9 mouse cellular contexts compared by ENCODE assay signal in the genomic region with DNA sequence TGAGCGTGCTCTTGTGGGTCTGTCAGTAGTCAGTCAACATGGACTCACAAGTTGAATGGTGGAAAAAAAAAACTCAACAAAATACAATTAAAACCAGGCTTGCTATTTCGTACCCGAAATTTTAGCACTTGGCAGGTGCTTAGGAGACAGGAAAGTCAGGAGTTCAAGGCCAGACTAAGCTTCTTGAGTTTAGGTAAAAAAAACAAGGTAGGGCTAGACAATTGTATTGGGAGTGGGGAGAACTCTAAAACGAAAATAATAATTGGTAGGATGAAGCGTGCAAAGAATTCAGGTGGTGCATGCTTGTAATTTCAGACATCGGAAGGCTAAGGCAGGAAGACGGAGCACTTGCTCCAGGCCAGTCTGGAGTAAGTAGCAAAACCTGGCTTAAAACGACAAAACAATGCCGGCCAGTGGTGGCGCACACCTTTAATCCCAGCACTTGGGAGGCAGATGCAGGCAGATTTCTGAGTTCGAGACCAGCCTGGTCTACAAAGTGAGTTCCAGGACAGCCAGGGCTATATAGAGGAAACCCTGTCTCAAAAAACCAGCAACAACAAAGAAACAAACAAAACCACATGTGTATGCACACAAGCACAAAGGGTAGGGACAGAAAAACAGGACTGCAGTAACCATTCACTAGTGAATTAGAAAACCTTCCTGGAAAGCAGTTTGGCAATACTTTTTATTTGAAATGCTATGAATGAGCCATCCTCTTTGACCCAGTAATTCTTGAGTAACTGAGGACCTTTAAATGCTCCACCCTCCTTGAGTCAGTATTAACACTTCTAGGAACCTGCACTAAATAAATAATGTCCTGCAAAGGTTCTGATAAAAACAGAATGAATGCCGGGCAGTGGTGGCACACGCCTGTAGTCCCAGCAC. TPM values are rescaled to one million over a fixed set of nuclear protein-coding genes. Genes with fewer than 3 reads are reported as not detected.
DNase-seq lines count a peak whose midpoint lies in the region; ATAC-seq lines count a peak whose summit lies in the region.
"Had no signal": no experiment of that assay in that cellular context is flagged by ENCODE, and none has a peak within 500 bp of the region (broad histone marks: within the 10 kb centered on the region; RNA-seq: fewer than 3 reads in every experiment).

No protein-coding gene starts in this region.

- no peak for ATAC-seq in cerebellum, adult (ENCODE audit: insufficient number of reproducible peaks, low FRiP score, low TSS enrichment)
- ATAC-seq in forebrain, embryonic 12.5 days (ENCODE audit: low FRiP score) = no peak
- no peak for ATAC-seq in liver, embryonic 15.5 days (ENCODE audit: insufficient read depth)
- no peak for ATAC-seq in granulocyte monocyte progenitor cell, adult 5-6 weeks (replicated peaks; ENCODE audit: poor library complexity, severe bottlenecking)
- ATAC-seq in erythroid progenitor cell, adult 5-6 weeks (replicated peaks; ENCODE audit: low FRiP score, poor library complexity, severe bottlenecking) = no peak

- 71% methylated on average over 13 of the region's 13 CpGs for WGBS in forebrain, embryonic 12.5 days
- WGBS in liver, embryonic 15.5 days (ENCODE audit: insufficient replicate concordance) = 59% methylated on average over 13 of the region's 13 CpGs

- intact Hi-C loops in left cerebral cortex, postnatal 4 days (cut with DNase I) = no loop called here

- H3K4me1 ChIP-seq in forebrain, embryonic 12.5 days = peaks cover 13% of the 10 kb centered on the region
- H3K4me1 ChIP-seq in liver, embryonic 15.5 days (replicated peaks) = peaks cover 34% of the 10 kb centered on the region

- peak overlapping the region; percentile 36; the same call in 1 of the 2 replicates for H3K9ac ChIP-seq in forebrain, embryonic 12.5 days
- H3K9ac ChIP-seq in liver, embryonic 15.5 days = no peak overlapping the region

- peak; percentile 61 for DNase-seq in cerebellum, adult 9-11 months
- peak; percentile 22 for DNase-seq in 3T3-L1 (ENCODE audit: low read depth, low spot score)
- no peak for DNase-seq in left cerebral cortex, postnatal 4 days

- H3K9me3 ChIP-seq in forebrain, embryonic 12.5 days = no peaks in the 10 kb centered on the region
- no peaks in the 10 kb centered on the region for H3K9me3 ChIP-seq in liver, embryonic 15.5 days (replicated peaks)

- peaks cover 14% of the 10 kb centered on the region for H3K36me3 ChIP-seq in forebrain, embryonic 12.5 days (replicated peaks)
- peaks cover 17% of the 10 kb centered on the region for H3K36me3 ChIP-seq in liver, embryonic 15.5 days (replicated peaks)

- H3K27ac ChIP-seq in forebrain, embryonic 12.5 days = peak overlapping the region; percentile 73
- H3K27ac ChIP-seq in liver, embryonic 15.5 days (replicated peaks) = peak overlapping the region; percentile 74

- H3K4me3 ChIP-seq in forebrain, embryonic 12.5 days (replicated peaks) = peak overlapping the region; percentile 72
- H3K4me3 ChIP-seq in liver, embryonic 15.5 days (replicated peaks) = peak overlapping the region; percentile 79

- no peaks in the 10 kb centered on the region; the same call in 1 of the 2 replicates for H3K27me3 ChIP-seq in forebrain, embryonic 12.5 days
- H3K27me3 ChIP-seq in liver, embryonic 15.5 days = no peaks in the 10 kb centered on the region

- H3K4me2 ChIP-seq in forebrain, embryonic 12.5 days = peak overlapping the region; percentile 48
- H3K4me2 ChIP-seq in liver, embryonic 15.5 days = peak overlapping the region; percentile 95

RNA-seq across cellular contexts. Expression of a gene that starts 1.0 kb away (rescaled TPM):
- 379 and 385 TPM in 2 replicates for polyA plus RNA-seq in forebrain, embryonic 12.5 days (2016; fragmentation: Nextera tagmentation; extraction: Ambion mirVana)
- polyA plus RNA-seq in liver, embryonic 15.5 days (2015; fragmentation: Nextera tagmentation; extraction: Ambion mirVana) = 466 and 500 TPM in 2 replicates
- 618 and 720 TPM in 2 replicates for total RNA-seq in granulocyte monocyte progenitor cell, adult 5-6 weeks (2014; fragmentation: Nextera tagmentation)
- 72.3 and 102 TPM in 2 replicates for total RNA-seq in granulocyte monocyte progenitor cell, adult 5-6 weeks (2017)
- 100 to 1,000 TPM; 349 to 390 TPM for total RNA-seq in left cerebral cortex, postnatal 4 days (2021)
- 98.9 and 122 TPM in 2 replicates for total RNA-seq in erythroid progenitor cell, adult 5-6 weeks (2015; ENCODE audit: low replicate concordance)
- 9.5 and 20.2 TPM in 2 replicates for total RNA-seq in erythroid progenitor cell, adult 5-6 weeks (2017; ENCODE audit: low replicate concordance)

RNA-seq across cellular contexts. Expression of a gene that starts 11.3 kb away (rescaled TPM):
- polyA plus RNA-seq in forebrain, embryonic 12.5 days (2016; fragmentation: Nextera tagmentation; extraction: Ambion mirVana) = 30.4 and 33.8 TPM in 2 replicates
- polyA plus RNA-seq in liver, embryonic 15.5 days (2015; fragmentation: Nextera tagmentation; extraction: Ambion mirVana) = 14.4 and 16.5 TPM in 2 replicates
- 29.1 and 34.1 TPM in 2 replicates for total RNA-seq in granulocyte monocyte progenitor cell, adult 5-6 weeks (2014; fragmentation: Nextera tagmentation)
- 17.2 and 20.8 TPM in 2 replicates for total RNA-seq in granulocyte monocyte progenitor cell, adult 5-6 weeks (2017)
- total RNA-seq in left cerebral cortex, postnatal 4 days (2021) = 10 to 100 TPM; 68.1 to 72.8 TPM
- total RNA-seq in erythroid progenitor cell, adult 5-6 weeks (2015; ENCODE audit: low replicate concordance) = 18.7 and 19.7 TPM in 2 replicates
- total RNA-seq in erythroid progenitor cell, adult 5-6 weeks (2017; ENCODE audit: low replicate concordance) = 9.7 and 26.2 TPM in 2 replicates

RNA-seq across cellular contexts. Expression of a gene that starts 35.3 kb away (rescaled TPM):
- polyA plus RNA-seq in forebrain, embryonic 12.5 days (2016; fragmentation: Nextera tagmentation; extraction: Ambion mirVana) = not detected in 2 replicates
- polyA plus RNA-seq in liver, embryonic 15.5 days (2015; fragmentation: Nextera tagmentation; extraction: Ambion mirVana) = not detected in 2 replicates
- not detected in 2 replicates for total RNA-seq in granulocyte monocyte progenitor cell, adult 5-6 weeks (2014; fragmentation: Nextera tagmentation)
- total RNA-seq in granulocyte monocyte progenitor cell, adult 5-6 weeks (2017) = not detected in 2 replicates
- total RNA-seq in left cerebral cortex, postnatal 4 days (2021) = not detected
- total RNA-seq in erythroid progenitor cell, adult 5-6 weeks (2015; ENCODE audit: low replicate concordance) = not detected in 2 replicates
- not detected in 2 replicates for total RNA-seq in erythroid progenitor cell, adult 5-6 weeks (2017; ENCODE audit: low replicate concordance)
- polyA plus RNA-seq: large intestine, adult 2 months had no signal

RNA-seq across cellular contexts. Expression of a gene that starts 41.8 kb away (rescaled TPM):
- polyA plus RNA-seq in forebrain, embryonic 12.5 days (2016; fragmentation: Nextera tagmentation; extraction: Ambion mirVana) = 107 and 109 TPM in 2 replicates
- 61.1 and 64.2 TPM in 2 replicates for polyA plus RNA-seq in liver, embryonic 15.5 days (2015; fragmentation: Nextera tagmentation; extraction: Ambion mirVana)
- 88.7 and 94.9 TPM in 2 replicates for total RNA-seq in granulocyte monocyte progenitor cell, adult 5-6 weeks (2014; fragmentation: Nextera tagmentation)
- 37.0 and 44.1 TPM in 2 replicates for total RNA-seq in granulocyte monocyte progenitor cell, adult 5-6 weeks (2017)
- total RNA-seq in left cerebral cortex, postnatal 4 days (2021) = 10 to 100 TPM; 88.0 to 94.0 TPM
- total RNA-seq in erythroid progenitor cell, adult 5-6 weeks (2015; ENCODE audit: low replicate concordance) = 22.0 and 55.8 TPM in 2 replicates
- total RNA-seq in erythroid progenitor cell, adult 5-6 weeks (2017; ENCODE audit: low replicate concordance) = 5.6 and 25.9 TPM in 2 replicates

RNA-seq across cellular contexts. Expression of a gene that starts 52.1 kb away (rescaled TPM):
- not detected in 2 replicates for polyA plus RNA-seq in forebrain, embryonic 12.5 days (2016; fragmentation: Nextera tagmentation; extraction: Ambion mirVana)
- not detected in 2 replicates for polyA plus RNA-seq in liver, embryonic 15.5 days (2015; fragmentation: Nextera tagmentation; extraction: Ambion mirVana)
- not detected in 2 replicates for total RNA-seq in granulocyte monocyte progenitor cell, adult 5-6 weeks (2014; fragmentation: Nextera tagmentation)
- total RNA-seq in granulocyte monocyte progenitor cell, adult 5-6 weeks (2017) = not detected in 2 replicates
- not detected for total RNA-seq in left cerebral cortex, postnatal 4 days (2021)
- not detected in 2 replicates for total RNA-seq in erythroid progenitor cell, adult 5-6 weeks (2015; ENCODE audit: low replicate concordance)
- total RNA-seq in erythroid progenitor cell, adult 5-6 weeks (2017; ENCODE audit: low replicate concordance) = not detected in 2 replicates
